Mouse (Mus musculus) spleen, adult 12 weeks (tissue): ENCODE measurements at regions not wholly inside any gene's neighbourhood (a gene's known extent, or its start where the extent isn't known, plus 50 kb on each side); places are given as distances from the start of the nearest gene placed in this dataset.
A peak's percentile ranks its signal among the peaks of the same experiment; 100 is the strongest.

Source experiments
- DNase-seq: peaks from one replicate; pipeline ENCODE4 v3.0.0; 2022; ENCODE audit warnings: low spot score

- DNase-seq, result no peak
These were observed 88.0 kb downstream of the Tent5c start for GRCm38 (mm10) chr3:100401080-100401479.

GRCm38 (mm10) chr3:100397491-100397890 is 91.6 kb downstream of the Tent5c start:
- no peak for DNase-seq

DNA sequence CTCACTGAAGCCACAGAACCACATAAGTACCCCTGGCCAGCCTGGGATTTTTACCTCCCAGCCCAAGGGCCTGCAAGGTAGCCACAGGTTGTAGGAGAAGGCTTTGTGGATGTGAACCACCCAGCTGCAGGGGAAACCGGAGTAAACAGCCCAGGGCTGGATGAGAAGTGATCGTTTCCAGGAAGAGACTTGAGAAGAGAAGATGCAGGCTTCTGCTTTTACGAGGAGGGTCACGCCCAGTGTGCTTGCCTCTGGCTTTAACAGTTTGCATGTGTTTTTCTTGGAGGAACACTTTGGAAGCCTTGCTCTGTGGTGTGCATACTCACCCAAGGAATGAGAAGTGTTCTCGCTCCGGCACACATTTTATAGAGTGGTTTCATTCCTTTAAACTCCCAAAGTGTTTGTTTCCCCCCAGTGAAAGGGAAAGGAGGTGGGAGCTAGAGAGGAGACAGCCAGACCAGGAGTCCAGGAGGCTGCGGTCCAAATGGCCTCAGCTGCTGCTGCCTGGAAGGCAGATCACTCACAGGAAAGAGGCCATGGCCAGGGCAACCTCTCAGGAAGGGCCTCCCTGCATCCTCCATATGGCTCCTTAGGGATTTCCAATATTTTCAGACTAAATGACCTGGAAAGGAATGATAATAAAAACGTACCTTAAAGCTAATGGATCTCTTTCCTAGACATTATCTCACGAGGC is 94.1 kb downstream of the Tent5c start:
- DNase-seq, result no peak

DNA sequence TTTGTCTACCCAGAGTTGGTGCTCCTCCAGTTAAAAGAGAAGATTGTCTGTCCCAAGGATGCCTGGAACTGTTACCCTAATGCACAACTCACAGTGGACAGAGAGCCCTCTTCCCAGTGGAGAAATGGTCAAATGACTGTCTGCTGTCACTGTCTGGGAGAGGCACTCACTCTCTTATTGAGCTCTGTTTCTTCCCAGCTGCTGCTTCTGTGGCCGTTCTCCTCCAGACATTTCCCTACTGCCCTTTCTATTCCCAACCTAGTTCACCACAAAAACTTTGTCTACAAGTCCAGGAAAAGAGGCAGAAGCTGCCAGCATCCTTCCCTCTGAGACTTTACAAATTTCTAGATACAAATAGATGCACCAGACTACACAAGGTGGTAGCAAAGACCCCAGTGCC is 95.2 kb downstream of the Tent5c start:
- DNase-seq, result no peak

DNA sequence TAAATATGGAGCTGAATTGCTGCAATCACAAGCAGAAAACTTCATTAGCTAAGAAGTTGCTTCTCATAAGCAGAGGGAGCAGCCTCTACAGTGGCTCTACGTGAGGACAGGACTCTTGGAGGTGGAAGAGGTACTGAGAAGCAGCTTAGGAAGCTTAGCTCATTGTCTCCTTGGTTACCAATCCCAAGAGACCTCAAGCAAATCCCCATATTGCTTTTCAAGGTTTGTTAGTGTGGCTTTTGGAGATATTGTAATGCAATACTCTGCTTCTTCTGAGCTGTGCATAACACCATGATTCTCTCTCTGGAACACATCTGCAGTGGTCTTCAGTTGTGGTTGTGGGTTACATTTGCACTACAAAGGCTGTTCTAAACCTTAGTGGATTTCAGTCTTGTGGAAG is 106.9 kb downstream of the Tent5c start:
- DNase-seq, result no peak

DNA sequence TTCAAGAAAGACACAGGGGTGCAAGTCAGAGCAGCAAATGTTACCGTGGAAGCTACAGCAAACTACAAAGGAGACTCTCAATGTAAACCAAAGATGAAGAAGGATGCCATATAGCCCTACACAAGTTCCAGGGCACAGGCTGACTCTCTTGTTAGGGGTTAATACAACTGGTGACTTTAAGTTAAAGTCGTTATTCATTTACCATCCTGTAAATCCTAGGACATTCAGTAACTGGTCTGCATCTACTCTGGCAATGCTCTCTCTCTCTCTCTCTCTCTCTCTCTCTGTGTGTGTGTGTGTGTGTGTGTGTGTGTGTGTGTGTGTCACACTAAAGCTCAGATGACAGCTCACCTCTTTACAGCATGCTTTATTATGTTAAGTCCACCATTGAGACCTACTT is 107.8 kb downstream of the Tent5c start:
- no peak for DNase-seq

- no peak for DNase-seq
These were observed 113.0 kb downstream of the Tent5c start for GRCm38 (mm10) chr3:100376162-100376561.

GRCm38 (mm10) chr3:100366884-100367840 is 122.0 kb downstream of the Tent5c start:
- no peak for DNase-seq

- DNase-seq, result no peak
These were observed 122.7 kb downstream of the Tent5c start for GRCm38 (mm10) chr3:100366447-100366846.

DNA sequence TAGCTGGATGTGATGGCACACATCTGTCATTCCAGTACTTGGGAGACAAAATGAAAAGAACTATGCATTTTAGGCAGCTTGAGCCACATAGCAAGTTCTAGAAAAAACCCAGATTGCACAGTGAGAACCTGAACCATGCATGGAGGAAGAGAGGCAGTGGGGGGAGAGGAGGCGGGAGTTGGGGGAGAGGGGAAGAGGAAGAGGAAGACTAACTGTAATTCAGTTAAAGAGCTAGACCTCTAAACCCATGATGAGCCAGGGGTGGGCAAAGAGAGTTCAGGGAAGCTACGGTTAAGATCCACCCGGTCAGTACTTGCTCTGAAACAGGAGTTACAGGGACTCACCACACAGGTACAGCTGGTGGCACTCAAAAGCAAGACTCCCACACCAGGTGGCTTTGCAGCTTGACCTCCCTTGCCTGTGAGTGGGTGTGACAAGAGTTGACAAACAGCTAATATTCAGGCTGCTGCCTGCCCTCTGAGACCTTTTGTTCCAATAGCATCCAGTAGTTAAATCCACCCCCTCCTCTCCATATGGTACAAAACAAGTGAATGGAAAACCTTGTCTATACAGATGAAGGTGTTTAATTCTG is 123.7 kb downstream of the Tent5c start:
- DNase-seq, result no peak

DNA sequence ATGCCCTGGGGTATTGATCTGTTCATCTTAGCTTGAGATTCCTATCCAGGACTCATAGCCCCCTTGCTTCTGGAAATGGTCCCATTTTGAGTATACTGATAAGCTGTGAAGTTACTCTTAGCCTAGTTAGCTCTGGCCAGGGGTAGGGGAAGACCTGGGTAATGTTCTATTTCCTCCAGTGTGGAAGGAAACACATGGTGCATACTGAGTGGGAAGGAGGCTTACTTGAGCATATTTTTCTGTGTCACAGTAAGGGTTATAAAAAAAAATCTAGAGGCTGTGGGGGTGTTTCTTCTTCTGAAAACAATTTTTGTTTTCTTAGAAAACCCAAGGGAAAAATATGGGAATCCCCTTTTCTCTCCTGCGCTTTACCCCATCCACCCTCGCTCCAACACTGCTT is 124.4 kb downstream of the Tent5c start:
- no peak for DNase-seq

GRCm38 (mm10) chr3:100362983-100363382 is 126.1 kb downstream of the Tent5c start:
- DNase-seq, result no peak

- no peak for DNase-seq
These were observed 129.1 kb downstream of the Tent5c start for GRCm38 (mm10) chr3:100360019-100360418.

- DNase-seq, result peak; percentile 4
These were observed 130.1 kb downstream of the Tent5c start for GRCm38 (mm10) chr3:100359036-100359435.

DNA sequence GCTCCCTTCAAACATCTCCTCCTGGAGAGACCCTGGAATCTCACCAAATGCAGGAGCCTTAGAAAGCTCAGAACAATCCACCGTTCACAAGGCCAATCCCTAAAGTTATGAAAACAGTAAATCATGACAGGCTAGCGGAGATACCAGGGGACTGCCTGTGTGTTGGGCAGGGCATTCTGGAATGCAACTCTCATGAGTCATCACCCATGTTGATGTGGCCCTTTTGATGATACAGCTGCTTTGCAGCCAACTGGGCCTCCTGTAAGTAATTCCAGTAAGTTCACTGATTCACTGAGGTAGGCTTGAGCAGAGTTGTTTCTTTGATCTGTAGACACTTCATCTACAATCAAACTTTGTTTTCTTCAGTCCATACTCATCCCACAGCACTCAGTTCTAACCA is 155.6 kb downstream of the Tent5c start:
- DNase-seq, result no peak

- no peak for DNase-seq
These were observed 156.2 kb upstream of the Wdr3 start for GRCm38 (mm10) chr3:100318357-100318756.

DNA sequence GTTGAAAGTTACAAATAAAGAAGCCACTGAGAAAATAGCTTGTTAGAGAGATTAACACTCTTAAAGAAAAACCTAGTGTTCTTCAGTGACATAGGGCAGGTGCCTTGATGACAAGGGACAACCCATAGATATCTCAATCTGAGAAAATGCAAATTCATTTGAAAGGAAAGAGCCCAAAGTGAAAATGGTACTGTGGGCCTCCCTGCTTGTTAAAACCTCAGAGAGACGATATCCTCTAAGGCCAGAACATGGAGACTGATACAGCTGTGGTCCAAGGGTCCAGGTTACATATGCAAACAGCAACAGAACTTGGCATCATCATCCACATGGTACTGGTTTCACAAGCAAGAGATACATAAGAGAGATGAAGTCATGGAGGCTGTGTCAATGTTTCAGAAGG is 125.6 kb upstream of the Wdr3 start:
- DNase-seq, result no peak

GRCm38 (mm10) chr3:100266976-100267375 is 104.8 kb upstream of the Wdr3 start:
- DNase-seq, result no peak

DNA sequence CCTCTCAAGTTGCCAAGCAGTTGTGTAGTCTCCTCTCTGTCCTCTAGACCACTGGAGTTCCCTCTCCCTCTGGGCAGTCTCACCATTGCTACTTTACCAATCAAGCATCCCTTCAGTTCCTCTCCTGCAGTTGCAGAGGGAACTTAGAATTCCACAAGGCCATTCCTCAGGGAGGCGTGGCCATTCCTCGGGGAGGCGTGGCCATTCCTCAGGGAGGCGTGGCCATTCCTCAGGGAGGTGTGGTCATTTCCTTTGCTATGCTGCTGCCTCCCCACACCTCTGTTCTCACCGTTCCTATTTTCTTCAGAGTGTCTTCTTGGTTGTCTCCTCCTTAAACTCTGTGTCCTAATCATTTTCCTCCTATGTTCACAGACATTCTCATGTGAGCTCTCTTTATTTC is 102.8 kb upstream of the Wdr3 start:
- no peak for DNase-seq
